Mouse (Mus musculus) forebrain, embryonic 15.5 days (tissue): ENCODE data around the gene Plrg1. TPM values are rescaled to one million over a fixed set of nuclear protein-coding genes. Genes with fewer than 3 reads are reported as not detected.

Source experiments
- ATAC-seq: fragments of 200-750 bp; cut with Nextera tagmentation; replicated peaks from 2 replicates; pipeline ENCODE4 v1.8.0; 2017; ENCODE audit warnings: mild to moderate bottlenecking, moderate TSS enrichment, moderate library complexity
- H3K27ac ChIP-seq: fragments of 300-500 bp; sonication (generic); replicated peaks from 2 replicates; pipeline ENCODE4 v1.5.1; 2015; ENCODE audit warnings: mild to moderate bottlenecking, inconsistent platforms
- H3K27me3 ChIP-seq: fragments of 300-500 bp; sonication (generic); 2 replicates; pipeline ENCODE4 v1.6.1; 2015; ENCODE audit warnings: inconsistent platforms
- H3K36me3 ChIP-seq: fragments of 300-500 bp; sonication (generic); 2 replicates; pipeline ENCODE4 v1.6.1; 2015; ENCODE audit warnings: mild to moderate bottlenecking, inconsistent platforms
- H3K4me1 ChIP-seq: fragments of 300-500 bp; sonication (generic); 2 replicates; pipeline ENCODE4 v1.6.1; 2015; ENCODE audit warnings: inconsistent platforms
- H3K4me2 ChIP-seq: fragments of 300-500 bp; sonication (generic); replicated peaks from 2 replicates; pipeline ENCODE4 v1.6.1; 2015; ENCODE audit warnings: mild to moderate bottlenecking, inconsistent platforms
- H3K4me3 ChIP-seq: fragments of 300-500 bp; sonication (generic); 2 replicates; pipeline ENCODE4 v1.5.1; 2015; ENCODE audit warnings: mild to moderate bottlenecking, inconsistent platforms
- H3K9ac ChIP-seq: fragments of 300-500 bp; sonication (generic); replicated peaks from 2 replicates; pipeline ENCODE4 v1.6.1; 2015; ENCODE audit warnings: mild to moderate bottlenecking, inconsistent platforms
- H3K9me3 ChIP-seq: fragments of 300-500 bp; sonication (generic); 2 replicates; pipeline ENCODE4 v1.6.1; 2016; ENCODE audit warnings: inconsistent platforms
- WGBS: fragments of 180-500 bp; shearing (Covaris S2); methylation state at CpG from one replicate; pipeline ENCODE4 v1.1.7; 2015; ENCODE audit warnings: mixed read lengths; 5-methylcytosine and 5-hydroxymethylcytosine counted together
- polyA plus RNA-seq: library from polyadenylated mRNA; unstranded; fragments of >200 nt; fragmentation: Nextera tagmentation; extraction: Ambion mirVana; gene quantifications from 2 replicates; pipeline ENCODE4 v1.2.1, GENCODE M21; 2015

The Plrg1 gene
- polyA plus RNA-seq, 1 experiment from 2014 or later: 118 TPM

DNA sequence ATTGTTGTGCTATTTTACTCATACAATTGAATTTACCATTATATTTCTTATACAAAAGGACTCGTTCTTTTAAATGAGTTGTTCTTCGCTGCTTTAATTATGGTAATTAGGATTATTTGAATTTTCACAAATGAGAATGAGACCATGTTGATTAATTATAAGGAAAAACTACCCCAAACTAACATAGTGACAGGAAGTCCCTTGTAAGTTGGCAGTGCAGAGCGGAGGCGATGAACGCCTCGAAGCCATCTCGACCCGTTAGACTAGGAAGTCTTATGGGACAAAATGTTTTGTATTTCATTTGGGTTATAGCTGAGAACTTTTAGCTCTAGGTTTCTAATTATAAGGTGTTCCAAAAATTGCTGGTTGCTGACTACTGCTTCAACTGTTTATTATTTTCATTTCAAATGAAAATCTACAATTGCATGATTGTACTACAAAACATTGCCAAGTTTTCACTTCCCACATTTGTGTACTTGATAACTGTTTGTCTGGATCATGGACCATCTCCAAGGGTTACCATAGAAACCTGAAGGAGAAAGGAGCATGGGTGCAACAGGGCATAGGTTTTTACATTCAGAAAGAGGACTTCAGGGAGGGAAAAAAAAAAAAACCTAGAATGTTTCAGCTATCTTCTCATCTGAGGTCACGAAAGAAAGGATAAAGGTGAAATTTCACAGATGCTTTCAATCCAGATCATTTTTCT lies 27.6 kb upstream of the Plrg1 start:
- H3K36me3 ChIP-seq: no peaks in the 10 kb centered on the region
- H3K9ac ChIP-seq: no peak overlapping the region
- no peak overlapping the region for H3K4me2 ChIP-seq
- H3K4me3 ChIP-seq: no peak overlapping the region
- ATAC-seq: no peak
- no peak overlapping the region for H3K27ac ChIP-seq
- peaks cover 7% of the 10 kb centered on the region for H3K4me1 ChIP-seq
- H3K9me3 ChIP-seq: no peaks in the 10 kb centered on the region
- 53% methylated on average over 9 of the region's 9 CpGs for WGBS
- no peaks in the 10 kb centered on the region for H3K27me3 ChIP-seq

DNA sequence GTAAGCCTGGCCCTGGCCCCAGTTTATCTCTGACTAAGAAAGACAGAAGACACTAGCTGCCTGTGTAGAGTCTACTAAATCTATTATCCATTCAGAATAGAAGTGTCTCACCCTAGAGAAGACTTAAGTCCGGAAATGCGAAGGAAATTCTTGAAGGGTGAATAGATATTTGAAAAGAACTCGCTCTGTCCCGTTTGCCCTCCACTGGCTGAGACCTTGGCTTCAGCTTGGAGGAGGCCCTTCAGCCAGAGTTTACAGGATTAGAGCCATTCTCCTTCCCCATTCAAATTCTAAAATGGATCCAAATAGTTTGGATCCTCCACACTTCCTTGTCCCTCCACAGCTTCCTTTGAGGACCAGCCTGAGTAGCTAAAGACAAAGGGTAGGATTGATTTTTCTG lies 25.0 kb upstream of the Plrg1 start:
- Histone ChIP-seq H3K9ac (no peak overlapping the region), H3K27me3 (no peaks in the 10 kb centered on the region), H3K4me3 (no peak overlapping the region), H3K9me3 (no peaks in the 10 kb centered on the region), H3K27ac (no peak overlapping the region), H3K4me1 (peaks cover 7% of the 10 kb centered on the region), H3K4me2 (no peak overlapping the region), H3K36me3 (no peaks in the 10 kb centered on the region)
- no peak for ATAC-seq
- WGBS: 85% methylated on average over 4 of the region's 4 CpGs

DNA sequence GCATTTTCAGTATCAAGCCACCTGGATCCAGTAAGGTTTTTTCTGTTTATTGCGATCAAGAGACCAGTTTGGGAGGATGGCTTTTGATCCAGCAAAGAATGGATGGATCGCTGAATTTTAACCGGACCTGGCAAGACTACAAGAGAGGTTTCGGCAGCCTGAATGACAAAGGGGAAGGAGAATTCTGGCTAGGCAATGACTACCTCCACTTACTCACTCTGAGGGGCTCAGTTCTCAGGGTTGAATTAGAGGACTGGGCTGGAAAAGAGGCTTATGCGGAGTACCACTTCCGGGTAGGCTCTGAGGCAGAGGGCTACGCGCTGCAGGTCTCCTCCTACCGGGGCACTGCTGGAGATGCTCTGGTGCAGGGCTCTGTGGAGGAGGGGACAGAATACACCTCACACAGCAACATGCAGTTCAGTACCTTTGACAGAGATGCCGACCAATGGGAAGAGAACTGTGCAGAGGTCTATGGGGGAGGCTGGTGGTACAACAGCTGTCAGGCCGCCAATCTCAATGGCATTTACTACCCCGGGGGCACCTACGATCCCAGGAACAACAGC lies 22.5 kb upstream of the Plrg1 start:
- WGBS: 40% methylated on average over 13 of the region's 13 CpGs
- Histone ChIP-seq H3K27ac (no peak overlapping the region), H3K27me3 (no peaks in the 10 kb centered on the region), H3K36me3 (no peaks in the 10 kb centered on the region), H3K9ac (0 out of 2 replicates have a peak overlapping the region, but pooled peaks have one; percentile 1), H3K4me3 (peak overlapping the region; percentile 15; the same call in 1 of the 2 replicates), H3K4me2 (peak overlapping the region; percentile 32), H3K4me1 (peaks cover 6% of the 10 kb centered on the region), H3K9me3 (no peaks in the 10 kb centered on the region)
- ATAC-seq: peak; percentile 60; the same call in 1 of the 2 replicates

DNA sequence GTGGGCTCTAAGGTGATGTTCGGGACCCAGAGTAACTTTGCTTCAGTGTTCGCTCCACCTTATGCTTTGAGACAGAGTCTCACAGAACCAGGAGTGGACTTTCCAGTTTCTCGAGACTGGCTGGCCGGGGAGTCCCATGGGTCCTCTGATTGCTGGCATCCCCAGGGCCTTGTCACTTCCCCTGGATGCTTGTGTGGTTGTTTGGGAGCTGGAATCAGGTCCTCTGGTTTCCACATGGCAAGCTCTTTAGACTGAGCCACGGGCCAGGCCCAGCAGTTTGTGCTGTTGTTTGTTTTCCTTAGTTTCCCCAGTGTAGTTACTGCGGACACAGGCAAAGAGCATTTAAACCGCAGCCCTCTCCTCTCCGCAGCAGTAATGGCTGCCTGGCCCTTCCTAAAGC lies 21.5 kb upstream of the Plrg1 start:
- ATAC-seq: no peak
- Histone ChIP-seq H3K4me3 (no peak overlapping the region), H3K27me3 (no peaks in the 10 kb centered on the region), H3K9ac (no peak overlapping the region), H3K9me3 (no peaks in the 10 kb centered on the region), H3K27ac (no peak overlapping the region), H3K4me2 (no peak overlapping the region), H3K4me1 (no peaks in the 10 kb centered on the region), H3K36me3 (no peaks in the 10 kb centered on the region)
- WGBS: 88% methylated on average over 8 of the region's 8 CpGs

DNA sequence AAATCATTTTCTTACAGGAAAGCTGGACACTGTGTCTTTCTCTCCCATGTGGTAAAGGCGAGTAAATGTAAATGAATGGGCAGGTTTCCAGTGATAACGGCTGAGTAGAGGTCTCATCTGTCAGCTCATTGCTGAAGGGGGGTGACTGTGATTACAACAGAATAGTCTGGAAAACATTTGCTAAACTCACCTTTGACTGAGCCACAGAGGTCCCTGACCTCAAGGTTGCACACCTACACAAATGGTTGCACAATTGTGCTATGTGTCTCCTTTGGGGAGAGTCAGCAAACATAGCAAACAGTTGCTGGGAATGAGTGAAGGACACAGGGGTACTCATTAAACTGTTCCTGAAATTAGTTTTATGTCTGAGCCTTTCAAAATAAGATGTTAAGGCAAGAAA lies 16.5 kb upstream of the Plrg1 start:
- H3K27ac ChIP-seq: no peak overlapping the region
- no peak overlapping the region for H3K9ac ChIP-seq
- H3K27me3 ChIP-seq: no peaks in the 10 kb centered on the region
- ATAC-seq: no peak
- no peaks in the 10 kb centered on the region for H3K9me3 ChIP-seq
- H3K36me3 ChIP-seq: no peaks in the 10 kb centered on the region
- 57% methylated on average over 2 of the region's 2 CpGs for WGBS
- no peak overlapping the region for H3K4me3 ChIP-seq
- no peaks in the 10 kb centered on the region for H3K4me1 ChIP-seq
- H3K4me2 ChIP-seq: no peak overlapping the region

DNA sequence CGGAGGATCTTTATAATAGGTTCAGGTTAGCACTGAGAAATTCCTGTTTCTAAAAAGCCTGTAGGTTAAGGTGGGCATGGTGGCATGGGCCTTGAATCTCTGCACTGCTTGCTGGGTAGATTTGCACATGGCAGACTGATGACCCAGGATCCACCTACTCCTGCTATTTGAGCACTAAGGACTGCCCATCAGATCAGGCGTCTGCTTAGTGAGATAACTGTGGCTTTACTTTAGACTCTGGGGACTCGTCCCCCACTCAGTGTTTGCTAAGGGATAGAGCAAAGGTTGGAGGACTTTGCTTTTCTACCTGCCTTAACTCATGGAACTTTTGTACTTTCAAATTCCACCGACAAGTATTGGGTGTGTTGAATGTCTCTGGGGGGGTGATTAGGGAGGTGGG lies 15.7 kb upstream of the Plrg1 start:
- Histone ChIP-seq H3K4me1 (no peaks in the 10 kb centered on the region), H3K4me3 (no peak overlapping the region), H3K36me3 (no peaks in the 10 kb centered on the region), H3K9me3 (no peaks in the 10 kb centered on the region), H3K9ac (no peak overlapping the region), H3K27me3 (no peaks in the 10 kb centered on the region), H3K4me2 (no peak overlapping the region), H3K27ac (no peak overlapping the region)
- ATAC-seq: no peak
- WGBS: 88% methylated on average over 4 of the region's 4 CpGs

DNA sequence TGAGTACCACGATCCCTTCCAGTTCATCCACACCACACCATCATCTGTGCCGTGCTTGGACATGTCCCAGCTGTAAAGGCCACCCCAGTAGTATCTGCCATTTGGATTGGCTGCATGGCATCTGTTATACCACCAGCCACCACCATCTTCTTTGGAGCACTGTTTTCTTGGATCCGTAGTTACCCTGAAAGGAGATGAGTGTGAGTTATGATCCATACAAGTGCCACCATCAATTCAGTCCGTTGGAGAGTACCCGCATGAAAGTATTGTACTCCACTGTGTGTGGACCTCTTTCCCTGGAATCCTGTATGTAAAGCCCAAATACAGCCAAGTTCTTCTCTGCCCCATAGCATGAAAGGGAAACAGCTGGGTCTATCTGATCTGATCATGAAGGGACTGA lies 12.9 kb upstream of the Plrg1 start:
- no peak overlapping the region for H3K27ac ChIP-seq
- ATAC-seq: no peak
- H3K4me2 ChIP-seq: no peak overlapping the region
- no peak overlapping the region for H3K9ac ChIP-seq
- H3K27me3 ChIP-seq: no peaks in the 10 kb centered on the region
- H3K4me1 ChIP-seq: no peaks in the 10 kb centered on the region
- H3K36me3 ChIP-seq: no peaks in the 10 kb centered on the region
- no peak overlapping the region for H3K4me3 ChIP-seq
- WGBS: 94% methylated on average over 5 of the region's 5 CpGs
- H3K9me3 ChIP-seq: no peaks in the 10 kb centered on the region

DNA sequence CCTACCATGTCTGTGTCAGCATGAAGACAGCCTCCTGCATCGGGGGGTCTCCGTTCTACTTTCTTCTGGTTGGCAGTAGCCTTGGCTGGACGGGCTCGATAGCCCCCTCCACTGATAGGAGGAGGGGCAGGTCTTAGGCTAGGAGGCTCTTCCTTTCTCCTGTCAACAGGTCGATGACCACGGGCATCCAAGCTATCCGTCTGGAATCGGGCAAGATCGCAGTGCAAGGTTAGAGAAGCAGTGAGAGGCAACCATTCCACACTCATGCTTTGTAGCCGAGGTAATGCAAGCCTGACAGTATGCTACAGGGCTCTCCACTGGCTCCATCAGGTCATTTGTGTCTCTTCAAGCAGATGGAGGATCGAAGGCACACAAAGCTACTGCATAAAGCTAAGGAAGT lies 8.7 kb upstream of the Plrg1 start:
- 86% methylated on average over 11 of the region's 11 CpGs for WGBS
- no peaks in the 10 kb centered on the region for H3K36me3 ChIP-seq
- no peak for ATAC-seq
- H3K9ac ChIP-seq: no peak overlapping the region
- H3K27me3 ChIP-seq: no peaks in the 10 kb centered on the region
- no peak overlapping the region for H3K27ac ChIP-seq
- no peak overlapping the region for H3K4me3 ChIP-seq
- no peak overlapping the region for H3K4me2 ChIP-seq
- no peaks in the 10 kb centered on the region for H3K4me1 ChIP-seq
- H3K9me3 ChIP-seq: no peaks in the 10 kb centered on the region

DNA sequence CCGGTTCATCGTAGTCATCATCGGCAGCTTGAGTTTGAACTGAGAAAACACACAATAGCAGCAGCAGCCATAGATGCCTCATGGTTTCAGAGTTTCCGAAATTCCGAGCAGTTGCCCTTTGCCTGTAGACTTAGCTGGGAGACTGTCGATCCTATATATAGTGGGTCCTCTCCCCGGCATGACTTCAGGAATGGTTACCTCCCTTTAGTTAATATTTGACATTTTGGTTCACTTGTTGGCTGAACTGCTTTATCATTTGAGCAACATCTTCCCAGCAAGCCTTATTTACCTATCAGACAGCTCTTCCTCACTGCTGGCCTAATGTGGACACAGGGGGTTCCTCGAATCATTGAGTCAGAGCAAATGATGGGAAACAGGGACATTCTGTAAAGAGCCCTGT lies 5.6 kb upstream of the Plrg1 start, which contains the start of gene Fgb:
Fgb (minus strand) TSS at position 184 of the 400 bp plus-strand sequence.
- Histone ChIP-seq H3K4me1 (no peaks in the 10 kb centered on the region), H3K4me2 (no peak within 1 kb of the TSS), H3K27ac (no peak within 1 kb of the TSS), H3K9ac (no peak within 1 kb of the TSS), H3K9me3 (no peaks in the 10 kb centered on the region), H3K27me3 (no peaks in the 10 kb centered on the region), H3K4me3 (no peak within 1 kb of the TSS), H3K36me3 (no peaks in the 10 kb centered on the region)
- ATAC-seq: no peak
- 92% methylated on average over 8 of the region's 8 CpGs for WGBS

DNA sequence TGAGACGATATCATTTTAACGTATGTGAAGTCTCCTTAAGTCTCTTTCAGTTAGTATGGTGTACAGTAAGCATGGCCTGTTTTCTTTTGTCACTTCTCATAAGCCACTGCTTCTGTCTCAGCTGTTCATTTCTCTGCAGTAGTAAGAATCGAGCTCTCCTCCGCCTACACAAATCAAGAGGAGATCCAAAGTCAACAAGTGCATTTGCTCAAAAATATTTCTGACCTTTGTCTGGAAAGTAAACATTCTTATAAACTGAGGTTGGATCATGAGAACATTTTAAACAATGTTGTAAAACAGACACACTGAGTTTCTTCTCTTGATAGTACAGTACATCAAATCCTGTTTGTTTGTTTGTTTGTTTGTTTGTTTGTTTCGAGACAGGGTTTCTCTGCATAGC lies 4.7 kb upstream of the Plrg1 start:
- Histone ChIP-seq H3K4me1 (no peaks in the 10 kb centered on the region), H3K4me2 (no peak overlapping the region), H3K36me3 (no peaks in the 10 kb centered on the region), H3K27ac (no peak overlapping the region), H3K27me3 (no peaks in the 10 kb centered on the region), H3K9me3 (no peaks in the 10 kb centered on the region), H3K9ac (no peak overlapping the region), H3K4me3 (no peak overlapping the region)
- 83% methylated on average over 5 of the region's 5 CpGs for WGBS
- ATAC-seq: no peak

DNA sequence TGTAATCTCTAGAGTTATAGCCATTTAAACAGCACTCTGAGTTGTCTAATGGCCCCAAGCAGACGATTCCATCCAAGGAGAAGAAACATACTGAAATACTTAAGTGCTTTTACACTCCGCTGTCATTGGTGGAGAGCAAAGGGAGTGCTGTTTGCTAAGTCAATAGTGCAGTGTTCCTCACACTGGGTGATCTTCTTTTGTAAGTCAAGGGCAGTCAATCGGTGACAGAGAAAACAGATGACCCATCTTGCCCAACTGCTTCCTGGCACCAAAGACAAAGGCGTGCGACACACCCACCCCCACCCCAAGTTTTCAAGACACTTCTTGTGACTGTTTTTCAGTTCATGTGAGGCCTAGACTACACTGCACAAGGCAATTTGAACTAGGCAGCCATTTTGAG lies 3.2 kb upstream of the Plrg1 start:
- H3K36me3 ChIP-seq: peaks cover 2% of the 10 kb centered on the region; the same call in 1 of the 2 replicates
- no peak overlapping the region for H3K27ac ChIP-seq
- WGBS: 90% methylated on average over 5 of the region's 5 CpGs
- H3K9me3 ChIP-seq: no peaks in the 10 kb centered on the region
- H3K27me3 ChIP-seq: no peaks in the 10 kb centered on the region
- H3K4me3 ChIP-seq: no peak overlapping the region
- no peak overlapping the region for H3K4me2 ChIP-seq
- H3K9ac ChIP-seq: no peak overlapping the region
- ATAC-seq: no peak
- peaks cover 12% of the 10 kb centered on the region for H3K4me1 ChIP-seq

DNA sequence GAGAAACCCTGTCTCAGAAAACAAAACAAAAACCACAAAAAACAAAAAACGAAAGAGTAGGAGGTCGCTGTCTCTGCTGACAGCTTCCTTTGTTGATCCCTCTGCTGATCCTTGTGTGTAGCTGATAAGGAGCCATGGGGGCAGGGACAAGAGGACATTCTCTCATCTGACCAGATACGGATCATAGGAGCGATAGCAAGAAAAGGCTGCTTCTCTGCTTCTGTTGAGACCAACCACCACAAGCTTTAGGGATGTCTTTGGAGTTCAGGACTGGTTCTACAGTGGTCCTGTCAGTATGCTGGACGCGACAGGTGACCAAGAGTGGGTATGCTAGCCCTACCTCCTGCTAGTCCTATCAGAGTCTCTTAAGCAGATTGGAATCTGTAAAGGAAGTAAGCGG lies 2.2 kb upstream of the Plrg1 start:
- ATAC-seq: no peak
- Histone ChIP-seq H3K9ac (no peak overlapping the region), H3K9me3 (no peaks in the 10 kb centered on the region), H3K4me2 (no peak overlapping the region), H3K36me3 (peaks cover 6% of the 10 kb centered on the region; the same call in 1 of the 2 replicates), H3K4me1 (peaks cover 12% of the 10 kb centered on the region), H3K27ac (no peak overlapping the region), H3K27me3 (no peaks in the 10 kb centered on the region), H3K4me3 (no peak overlapping the region)
- 91% methylated on average over 7 of the region's 7 CpGs for WGBS

DNA sequence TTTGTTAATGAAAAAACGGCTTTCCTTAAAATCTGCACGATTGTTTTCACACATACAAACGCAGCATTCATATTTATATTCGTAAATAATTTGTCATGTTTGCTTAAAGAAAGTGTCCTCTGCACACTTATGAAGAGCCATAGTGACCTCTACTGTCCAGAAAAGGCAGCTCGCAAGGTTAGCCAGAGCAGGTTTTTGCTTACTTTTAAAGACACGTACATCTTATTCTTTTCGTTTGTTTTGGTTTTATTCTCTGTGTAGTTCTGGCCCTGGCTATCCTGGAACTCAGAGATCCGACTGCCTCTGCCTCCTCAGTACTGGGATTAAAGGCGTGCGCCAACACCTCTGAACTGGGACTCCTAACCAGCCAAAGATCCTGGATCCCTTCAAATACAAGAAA lies 1.6 kb upstream of the Plrg1 start:
- Histone ChIP-seq H3K9me3 (no peaks in the 10 kb centered on the region), H3K9ac (no peak overlapping the region), H3K36me3 (peaks cover 11% of the 10 kb centered on the region), H3K4me3 (no peak overlapping the region), H3K27ac (no peak overlapping the region), H3K4me1 (peaks cover 12% of the 10 kb centered on the region), H3K4me2 (no peak overlapping the region), H3K27me3 (no peaks in the 10 kb centered on the region)
- no peak for ATAC-seq
- WGBS: 36% methylated on average over 10 of the region's 10 CpGs
